Mouse (Mus musculus): ENCODE results near the gene Fbxl15. TPM values are rescaled to one million over a fixed set of nuclear protein-coding genes. Genes with fewer than 3 reads are reported as not detected.

Gene Fbxl15
- polyA plus RNA-seq (2014; fragmentation: Illumina TruSeq; extraction: RNeasy Lipid Tissue Mini Kit (QIAGEN cat#74804); ENCODE audit: low read depth, low replicate concordance) = not detected

DNA sequence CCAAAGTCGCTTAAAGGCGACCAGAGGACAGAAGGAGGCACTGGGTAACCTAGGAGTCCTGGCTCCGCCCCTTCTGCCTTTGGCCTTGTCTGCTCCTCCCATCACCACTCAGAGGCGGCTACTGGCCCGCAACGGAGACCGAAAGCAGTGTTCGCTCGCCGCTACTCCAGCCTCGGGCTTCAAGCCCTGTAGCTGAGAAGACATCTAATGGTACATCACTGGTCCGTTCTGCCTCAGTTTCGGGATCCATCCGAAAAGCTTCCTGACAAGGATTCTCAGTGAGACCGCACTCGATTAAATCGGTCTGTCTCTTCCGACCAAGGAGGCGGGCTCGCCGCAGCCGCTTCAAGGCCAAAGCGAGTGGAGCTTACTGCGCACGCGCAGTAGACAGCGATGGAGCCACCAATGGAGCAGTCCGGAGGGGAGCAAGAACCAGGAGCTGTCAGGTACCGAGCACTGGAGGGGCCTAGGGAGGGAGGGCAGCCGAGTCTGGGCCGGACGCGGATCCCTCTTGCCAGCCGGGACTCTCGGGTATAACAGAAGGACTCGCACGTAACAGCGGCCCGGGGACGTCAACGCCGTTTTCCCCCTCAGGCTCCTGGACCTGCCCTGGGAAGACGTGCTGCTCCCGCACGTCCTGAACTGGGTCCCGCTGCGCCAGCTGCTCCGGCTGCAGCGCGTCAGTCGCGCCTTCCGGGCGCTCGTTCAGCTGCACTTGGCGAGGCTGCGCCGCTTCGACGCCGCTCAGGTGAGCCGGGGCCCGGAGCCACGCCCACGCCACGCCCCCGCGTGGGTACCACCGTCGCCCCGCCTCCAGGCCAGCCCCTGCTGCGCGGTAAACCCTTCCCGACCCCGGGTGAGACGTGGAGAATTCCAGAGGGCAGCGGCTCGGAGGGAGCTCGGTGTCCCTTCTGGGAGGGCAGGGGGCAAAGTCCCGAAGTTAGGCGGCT is at the start of gene Fbxl15:
TSS of gene Fbxl15 (plus strand) at position 104 of the 950 bp plus-strand sequence.

DNA sequence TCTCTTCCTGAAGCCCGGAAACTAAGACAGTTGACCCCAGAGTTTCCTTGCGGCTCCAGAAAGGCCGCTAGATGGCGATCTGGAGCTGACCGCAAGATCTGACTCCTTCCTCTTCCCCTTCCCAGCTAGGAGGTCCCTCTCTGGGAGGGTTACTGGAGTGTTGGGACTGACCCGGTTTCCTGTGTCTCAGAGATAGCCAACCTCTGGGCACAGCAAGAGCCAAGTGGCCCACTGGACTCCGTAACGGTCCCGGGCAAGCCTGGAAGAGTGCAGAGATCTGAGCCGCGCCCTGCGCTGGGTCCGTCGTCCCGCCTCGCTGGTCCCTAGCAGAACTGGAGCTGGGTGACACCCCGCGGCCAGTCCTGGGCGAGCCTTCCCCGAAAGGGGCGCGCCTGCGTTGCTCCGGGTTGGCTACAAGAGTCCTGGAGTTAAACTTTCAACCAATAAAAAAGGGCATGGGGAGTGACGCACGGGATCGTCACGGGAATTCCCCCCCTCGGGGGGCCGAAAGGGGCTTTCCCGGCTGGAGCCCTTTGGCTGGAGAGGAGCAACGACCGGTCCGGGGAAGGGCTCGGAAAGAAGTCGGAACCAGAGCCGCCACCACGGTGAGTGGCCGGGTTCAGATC is 23.7 kb upstream of the Fbxl15 start, which contains the start of gene Nfkb2:
TSS of gene Nfkb2 (plus strand) at position 105 of the 626 bp plus-strand sequence.

DNA sequence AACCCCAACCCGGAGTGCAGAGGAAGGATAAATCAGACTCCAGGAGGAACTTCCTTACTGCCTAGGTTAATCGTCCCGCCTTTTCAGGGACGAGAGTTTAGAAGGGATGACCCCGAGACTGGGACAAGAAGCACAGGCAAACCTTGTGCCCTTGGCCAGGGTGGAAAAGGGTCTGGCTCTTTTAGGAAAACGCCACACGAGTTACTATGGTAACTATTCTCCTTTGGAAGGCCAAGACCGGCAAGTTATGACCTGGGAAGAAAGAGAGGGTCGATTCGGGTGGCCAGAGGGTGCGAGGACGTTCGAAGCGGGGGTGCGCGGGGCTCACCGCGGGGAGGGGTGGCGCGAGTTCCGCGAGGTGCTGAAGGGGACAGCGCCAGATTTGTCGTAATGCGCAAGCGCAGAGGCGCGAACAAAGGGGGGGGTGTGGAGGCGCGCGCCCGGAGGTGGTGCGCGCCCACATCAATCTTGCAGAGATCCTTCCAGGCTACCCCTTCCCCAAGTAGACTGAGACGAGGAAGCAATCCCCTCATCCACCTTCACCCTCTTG is 1.2 kb upstream of the Fbxl15 start, which contains the start of gene Psd:
TSS of gene Psd (minus strand) at position 401 of the 550 bp plus-strand sequence.

DNA sequence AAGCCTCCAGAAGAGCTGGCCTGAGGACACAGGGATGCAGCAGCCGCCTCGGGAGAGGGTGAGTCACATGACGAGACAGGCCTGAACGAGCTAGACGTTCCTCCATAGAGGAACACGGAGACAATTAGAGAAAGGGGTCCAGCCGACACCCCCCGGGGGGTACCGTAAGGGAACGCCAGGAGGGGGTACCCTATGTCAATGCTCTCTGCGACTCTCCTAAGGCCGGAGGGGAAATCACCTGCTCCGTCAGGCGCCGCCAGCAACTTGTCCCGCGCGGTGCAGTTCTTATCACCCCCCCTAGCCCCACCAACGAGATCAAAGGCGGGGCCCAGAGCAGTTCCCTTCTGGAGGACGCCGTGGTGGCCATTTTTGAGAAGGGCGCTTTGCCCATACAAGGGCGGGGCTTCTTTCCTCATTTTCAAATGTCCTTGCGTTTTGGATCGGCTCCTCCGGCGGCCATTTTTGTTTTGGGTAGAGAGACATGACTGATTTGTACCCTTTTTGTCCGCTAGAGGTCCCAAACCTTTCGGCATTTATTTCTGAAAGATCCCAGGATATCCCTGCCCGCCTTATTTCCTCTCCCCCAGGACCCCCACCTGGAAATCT is 10.4 kb downstream of the Fbxl15 start, which contains the start of gene Cuedc2:
TSS of gene Cuedc2 (minus strand) at position 372 of the 606 bp plus-strand sequence.

DNA sequence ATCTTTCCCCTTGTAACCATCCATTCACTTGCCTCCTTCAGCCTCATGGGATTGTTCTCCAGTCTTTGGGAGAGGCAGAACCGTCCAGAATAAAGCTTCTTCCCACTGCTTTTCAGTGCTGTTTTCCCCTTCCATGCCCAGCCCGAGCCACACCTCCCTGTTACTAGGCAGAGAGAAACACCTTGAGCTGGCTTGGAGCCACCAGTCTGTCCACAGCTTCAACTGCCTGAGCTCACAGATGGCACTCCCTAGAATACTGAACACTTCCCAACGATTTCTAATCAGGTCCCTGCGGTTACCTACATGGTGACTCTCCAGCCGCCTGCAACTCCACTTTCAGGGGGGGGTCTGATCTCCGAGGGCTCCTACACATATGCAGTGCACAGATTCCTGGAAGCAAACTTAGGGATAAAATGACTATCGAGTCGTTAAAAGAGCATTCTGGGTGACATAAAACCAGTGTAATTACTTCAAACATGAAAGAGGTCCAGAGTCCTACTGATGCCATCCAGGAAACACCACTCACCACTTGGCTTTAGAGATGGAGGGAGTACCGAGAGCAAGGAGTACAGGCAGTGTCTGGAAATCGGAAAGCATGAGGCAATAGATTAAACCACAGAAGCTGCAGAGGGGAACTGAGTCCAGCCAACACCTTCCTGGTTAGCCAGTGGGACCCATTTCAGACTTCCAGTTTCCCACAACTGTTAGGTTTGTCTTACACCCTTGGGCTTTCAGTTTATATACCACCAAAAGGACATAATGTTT is 22.4 kb downstream of the Fbxl15 start, which contains the start of gene 2310034G01Rik:
TSS of gene 2310034G01Rik (minus strand) at position 135 of the 765 bp plus-strand sequence.

Other genes starting within 250 kb of the Fbxl15 start
- gene Elovl3, start 196.3 kb upstream of the Fbxl15 start, polyA plus RNA-seq (2014; fragmentation: Illumina TruSeq; extraction: RNeasy Lipid Tissue Mini Kit (QIAGEN cat#74804); ENCODE audit: low read depth, low replicate concordance) = 19.7 TPM
- gene Pitx3, start 179.9 kb upstream of the Fbxl15 start, polyA plus RNA-seq (2014; fragmentation: Illumina TruSeq; extraction: RNeasy Lipid Tissue Mini Kit (QIAGEN cat#74804); ENCODE audit: low read depth, low replicate concordance) = not detected
- gene Gbf1, start 175.7 kb upstream of the Fbxl15 start, polyA plus RNA-seq (2014; fragmentation: Illumina TruSeq; extraction: RNeasy Lipid Tissue Mini Kit (QIAGEN cat#74804); ENCODE audit: low read depth, low replicate concordance) = 7.9 TPM
- 0.24 TPM for gene Nfkb2, start 23.9 kb upstream of the Fbxl15 start, polyA plus RNA-seq (2014; fragmentation: Illumina TruSeq; extraction: RNeasy Lipid Tissue Mini Kit (QIAGEN cat#74804); ENCODE audit: low read depth, low replicate concordance)
- not detected for gene Psd, start 1.0 kb upstream of the Fbxl15 start, polyA plus RNA-seq (2014; fragmentation: Illumina TruSeq; extraction: RNeasy Lipid Tissue Mini Kit (QIAGEN cat#74804); ENCODE audit: low read depth, low replicate concordance)
- 2.4 TPM for gene Cuedc2, start 10.5 kb downstream of the Fbxl15 start, polyA plus RNA-seq (2014; fragmentation: Illumina TruSeq; extraction: RNeasy Lipid Tissue Mini Kit (QIAGEN cat#74804); ENCODE audit: low read depth, low replicate concordance)
- 0.42 TPM for gene Mfsd13a, start 12.9 kb downstream of the Fbxl15 start, polyA plus RNA-seq (2014; fragmentation: Illumina TruSeq; extraction: RNeasy Lipid Tissue Mini Kit (QIAGEN cat#74804); ENCODE audit: low read depth, low replicate concordance)
- not detected for gene 2310034G01Rik, start 22.1 kb downstream of the Fbxl15 start, polyA plus RNA-seq (2014; fragmentation: Illumina TruSeq; extraction: RNeasy Lipid Tissue Mini Kit (QIAGEN cat#74804); ENCODE audit: low read depth, low replicate concordance)
- gene Actr1a, start 67.6 kb downstream of the Fbxl15 start, polyA plus RNA-seq (2014; fragmentation: Illumina TruSeq; extraction: RNeasy Lipid Tissue Mini Kit (QIAGEN cat#74804); ENCODE audit: low read depth, low replicate concordance) = 17.6 TPM
- gene Sufu, start 68.7 kb downstream of the Fbxl15 start, polyA plus RNA-seq (2014; fragmentation: Illumina TruSeq; extraction: RNeasy Lipid Tissue Mini Kit (QIAGEN cat#74804); ENCODE audit: low read depth, low replicate concordance) = 0.93 TPM
- gene Trim8, start 173.5 kb downstream of the Fbxl15 start, polyA plus RNA-seq (2014; fragmentation: Illumina TruSeq; extraction: RNeasy Lipid Tissue Mini Kit (QIAGEN cat#74804); ENCODE audit: low read depth, low replicate concordance) = 2.7 TPM
- 20.6 TPM for gene Arl3, start 245.0 kb downstream of the Fbxl15 start, polyA plus RNA-seq (2014; fragmentation: Illumina TruSeq; extraction: RNeasy Lipid Tissue Mini Kit (QIAGEN cat#74804); ENCODE audit: low read depth, low replicate concordance)
- gene Sfxn2, start 245.2 kb downstream of the Fbxl15 start, polyA plus RNA-seq (2014; fragmentation: Illumina TruSeq; extraction: RNeasy Lipid Tissue Mini Kit (QIAGEN cat#74804); ENCODE audit: low read depth, low replicate concordance) = 31.0 TPM

Data from liver, adult 10 weeks (tissue).